Mouse (Mus musculus): ENCODE measurements at regions not wholly inside any gene's neighbourhood (a gene's known extent, or its start where the extent isn't known, plus 50 kb on each side); places are given as distances from the start of the nearest gene placed in this dataset.

DNA sequence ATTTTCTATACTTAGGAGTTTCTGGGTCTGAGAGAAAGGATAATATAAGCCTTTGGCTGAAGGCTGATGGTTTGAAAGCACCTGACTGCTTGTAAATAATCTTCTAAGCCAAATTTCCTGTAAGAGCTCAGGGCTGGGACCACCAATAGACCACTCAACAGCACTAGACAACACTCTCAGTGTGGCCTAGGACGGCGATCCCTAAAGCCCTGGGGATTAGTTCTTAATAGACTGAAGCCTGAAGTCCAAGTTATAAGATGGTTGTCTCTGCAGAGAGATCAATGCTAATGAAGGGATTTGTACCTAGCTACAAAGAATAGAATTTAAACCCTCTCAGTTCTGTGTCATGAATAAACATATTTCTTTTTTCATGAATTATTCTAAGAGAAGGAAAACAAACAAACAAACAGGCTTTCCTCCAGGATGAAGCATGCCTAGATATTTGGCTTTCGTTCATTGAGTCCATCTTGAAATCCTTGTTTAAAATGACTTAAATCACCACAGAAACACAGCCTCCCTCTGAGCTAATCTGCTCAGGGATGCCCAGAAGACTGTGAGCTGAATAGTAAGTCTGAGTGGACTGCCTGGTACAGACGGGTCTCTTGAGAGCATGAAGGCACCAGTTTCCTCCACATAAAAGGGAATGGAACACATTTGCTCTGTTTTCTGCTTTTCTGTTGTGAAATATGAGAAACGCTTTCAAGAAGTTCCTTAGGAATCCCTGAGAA, 892.3 kb downstream of the Gsdmc2 start:
- no peak for ATAC-seq (ENCODE audit: low read depth)
- Histone ChIP-seq H3K36me3 (ENCODE audit: control insufficient read depth, insufficient read depth, low read length) (no peaks in the 10 kb centered on the region), H3K4me1 (ENCODE audit: control insufficient read depth, insufficient read depth, low read length) (peaks cover 24% of the 10 kb centered on the region), H3K27me3 (replicated peaks; ENCODE audit: control insufficient read depth, insufficient read depth, low read length) (no peaks in the 10 kb centered on the region), H3K9me3 (ENCODE audit: control insufficient read depth, low read length) (no peaks in the 10 kb centered on the region), H3K9ac (ENCODE audit: low read depth, low read length) (no peak overlapping the region), H3K4me2 (ENCODE audit: low read depth, low read length) (no peak overlapping the region), H3K4me3 (ENCODE audit: low read depth, low read length) (no peak overlapping the region), H3K27ac (replicated peaks; ENCODE audit: low read depth, low read length) (peak overlapping the region; percentile 76)
- 35% methylated on average over 5 of the region's 5 CpGs for WGBS
- DNase-seq (ENCODE audit: low spot score), result no peak

DNA sequence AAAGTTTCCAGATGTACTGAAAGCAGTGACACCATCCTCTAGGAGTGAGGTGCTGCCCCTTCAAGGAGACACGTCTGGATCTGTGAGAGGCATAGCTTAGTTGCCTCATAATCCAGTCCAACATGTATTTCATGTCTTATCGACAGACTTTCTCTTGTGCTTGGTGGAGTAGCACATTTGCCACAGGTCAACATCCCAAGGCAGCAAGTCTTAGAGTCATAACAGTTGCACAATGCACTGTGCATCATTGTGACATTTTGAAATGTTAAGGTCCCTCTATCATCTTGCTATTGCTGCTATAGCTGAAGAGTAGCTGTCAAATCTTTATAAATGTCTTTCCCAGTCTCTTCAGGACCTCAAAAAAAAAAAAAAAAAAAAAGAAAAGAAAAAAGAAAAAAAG, 905.6 kb downstream of the Gsdmc2 start:
- H3K27ac ChIP-seq (replicated peaks; ENCODE audit: low read depth, low read length), result no peak overlapping the region
- H3K4me3 ChIP-seq (ENCODE audit: low read depth, low read length), result no peak overlapping the region
- no peaks in the 10 kb centered on the region for H3K9me3 ChIP-seq (ENCODE audit: control insufficient read depth, low read length)
- DNase-seq (ENCODE audit: low spot score) (no peak), ATAC-seq (ENCODE audit: low read depth) (no peak)
- peaks cover 12% of the 10 kb centered on the region; the same call in 1 of the 2 replicates for H3K4me1 ChIP-seq (ENCODE audit: control insufficient read depth, insufficient read depth, low read length)
- H3K36me3 ChIP-seq (ENCODE audit: control insufficient read depth, insufficient read depth, low read length), result no peaks in the 10 kb centered on the region
- H3K9ac ChIP-seq (ENCODE audit: low read depth, low read length), result no peak overlapping the region
- H3K27me3 ChIP-seq (replicated peaks; ENCODE audit: control insufficient read depth, insufficient read depth, low read length), result no peaks in the 10 kb centered on the region
- H3K4me2 ChIP-seq (ENCODE audit: low read depth, low read length), result no peak overlapping the region
- WGBS, result 61% methylated on average over 2 of the region's 2 CpGs

DNA sequence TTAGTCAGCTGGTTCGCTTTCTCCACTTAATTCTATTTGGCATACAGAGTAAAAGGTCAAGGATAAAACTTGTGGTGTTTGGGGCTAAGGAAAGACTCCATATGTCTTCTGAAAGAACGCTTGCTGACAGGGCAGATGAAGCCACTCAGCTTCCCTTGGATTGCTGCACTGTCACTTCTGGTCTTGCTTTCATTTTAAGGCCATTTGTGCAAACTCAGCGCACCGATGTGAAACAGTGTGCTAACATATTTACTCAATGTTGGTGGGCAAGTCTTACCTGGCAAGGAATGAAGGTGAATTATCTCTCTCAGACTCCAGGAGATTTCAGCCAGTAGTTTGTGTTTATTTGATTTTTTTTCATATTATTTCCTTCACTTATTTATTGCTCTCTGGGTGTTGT, 907.2 kb downstream of the Gsdmc2 start:
- Histone ChIP-seq H3K36me3 (ENCODE audit: control insufficient read depth, insufficient read depth, low read length) (no peaks in the 10 kb centered on the region), H3K9ac (ENCODE audit: low read depth, low read length) (no peak overlapping the region), H3K4me3 (ENCODE audit: low read depth, low read length) (no peak overlapping the region), H3K4me2 (ENCODE audit: low read depth, low read length) (no peak overlapping the region), H3K27ac (replicated peaks; ENCODE audit: low read depth, low read length) (no peak overlapping the region), H3K27me3 (replicated peaks; ENCODE audit: control insufficient read depth, insufficient read depth, low read length) (no peaks in the 10 kb centered on the region), H3K4me1 (ENCODE audit: control insufficient read depth, insufficient read depth, low read length) (peaks cover 15% of the 10 kb centered on the region; the same call in 1 of the 2 replicates), H3K9me3 (ENCODE audit: control insufficient read depth, low read length) (no peaks in the 10 kb centered on the region)
- DNase-seq (ENCODE audit: low spot score), result no peak
- 88% methylated on average over 4 of the region's 4 CpGs for WGBS
- no peak for ATAC-seq (ENCODE audit: low read depth)

DNA sequence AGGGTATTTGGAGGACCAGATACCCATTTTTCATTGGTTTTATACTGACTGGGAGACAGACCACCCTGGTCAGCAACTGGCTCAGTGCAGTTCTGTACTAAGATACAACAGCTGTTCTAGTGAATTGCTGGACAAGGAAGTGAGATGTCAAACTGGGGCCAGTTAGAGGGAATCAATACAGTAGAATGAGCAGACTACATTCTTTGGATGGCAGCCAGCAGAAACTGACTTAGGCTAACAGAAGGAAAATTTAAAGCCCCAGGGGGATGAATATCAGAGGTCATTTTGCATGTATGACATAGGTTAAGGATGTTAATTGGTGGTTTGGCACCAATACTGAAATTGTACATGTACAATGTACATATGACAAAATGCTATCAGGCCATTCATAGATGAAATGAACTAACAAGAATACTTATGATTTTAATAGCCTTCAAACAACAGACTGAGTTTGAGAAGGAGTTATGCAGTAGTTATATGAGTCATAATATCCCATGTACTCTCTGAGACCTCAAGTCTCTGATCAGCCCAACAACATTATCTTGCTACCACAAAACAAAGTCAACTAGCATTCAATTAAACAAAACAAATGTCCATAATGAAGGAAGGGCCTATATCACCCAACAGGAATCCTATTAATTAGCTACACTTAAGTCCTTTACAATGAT, 910.3 kb downstream of the Gsdmc2 start:
- no peak overlapping the region for H3K9ac ChIP-seq (ENCODE audit: low read depth, low read length)
- ATAC-seq (ENCODE audit: low read depth) (peak; percentile 60; the same call in 1 of the 2 replicates), DNase-seq (ENCODE audit: low spot score) (peak; percentile 91)
- H3K27me3 ChIP-seq (replicated peaks; ENCODE audit: control insufficient read depth, insufficient read depth, low read length), result no peaks in the 10 kb centered on the region
- no peaks in the 10 kb centered on the region for H3K36me3 ChIP-seq (ENCODE audit: control insufficient read depth, insufficient read depth, low read length)
- H3K4me3 ChIP-seq (ENCODE audit: low read depth, low read length), result no peak overlapping the region
- peaks cover 15% of the 10 kb centered on the region; the same call in 1 of the 2 replicates for H3K4me1 ChIP-seq (ENCODE audit: control insufficient read depth, insufficient read depth, low read length)
- H3K27ac ChIP-seq (replicated peaks; ENCODE audit: low read depth, low read length), result 0 out of 2 replicates have a peak overlapping the region, but pooled peaks have one; percentile 28
- H3K9me3 ChIP-seq (ENCODE audit: control insufficient read depth, low read length), result no peaks in the 10 kb centered on the region
- H3K4me2 ChIP-seq (ENCODE audit: low read depth, low read length), result no peak overlapping the region

DNA sequence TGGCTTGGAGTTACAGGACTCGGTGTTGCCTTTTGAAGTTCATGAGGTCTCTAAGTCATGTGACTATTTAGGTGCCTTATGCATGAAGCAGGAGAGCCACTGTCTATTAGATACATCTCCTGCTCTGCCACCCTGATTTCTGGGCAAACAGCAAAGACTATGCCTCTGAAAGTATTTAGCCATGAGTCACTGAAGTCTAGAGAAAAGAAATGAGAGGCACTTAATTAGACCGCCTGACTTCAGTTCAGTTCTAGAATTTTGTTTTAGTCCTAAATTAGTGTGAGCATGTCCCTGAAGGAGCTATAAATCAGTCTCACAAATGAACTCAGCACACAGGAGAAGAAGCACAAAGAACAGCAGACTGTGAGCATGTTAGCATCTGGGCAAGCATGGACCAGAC, 924.5 kb downstream of the Gsdmc2 start:
- no peak for ATAC-seq (ENCODE audit: low read depth)
- no peak for DNase-seq (ENCODE audit: low spot score)
- no peaks in the 10 kb centered on the region for H3K27me3 ChIP-seq (replicated peaks; ENCODE audit: control insufficient read depth, insufficient read depth, low read length)
- no peak overlapping the region for H3K27ac ChIP-seq (replicated peaks; ENCODE audit: low read depth, low read length)
- no peak overlapping the region for H3K4me2 ChIP-seq (ENCODE audit: low read depth, low read length)
- no peak overlapping the region for H3K9ac ChIP-seq (ENCODE audit: low read depth, low read length)
- H3K4me1 ChIP-seq (ENCODE audit: control insufficient read depth, insufficient read depth, low read length), result no peaks in the 10 kb centered on the region
- no peaks in the 10 kb centered on the region for H3K36me3 ChIP-seq (ENCODE audit: control insufficient read depth, insufficient read depth, low read length)
- no peaks in the 10 kb centered on the region for H3K9me3 ChIP-seq (ENCODE audit: control insufficient read depth, low read length)
- 82% methylated on average over 2 of the region's 2 CpGs for WGBS
- H3K4me3 ChIP-seq (ENCODE audit: low read depth, low read length), result no peak overlapping the region

DNA sequence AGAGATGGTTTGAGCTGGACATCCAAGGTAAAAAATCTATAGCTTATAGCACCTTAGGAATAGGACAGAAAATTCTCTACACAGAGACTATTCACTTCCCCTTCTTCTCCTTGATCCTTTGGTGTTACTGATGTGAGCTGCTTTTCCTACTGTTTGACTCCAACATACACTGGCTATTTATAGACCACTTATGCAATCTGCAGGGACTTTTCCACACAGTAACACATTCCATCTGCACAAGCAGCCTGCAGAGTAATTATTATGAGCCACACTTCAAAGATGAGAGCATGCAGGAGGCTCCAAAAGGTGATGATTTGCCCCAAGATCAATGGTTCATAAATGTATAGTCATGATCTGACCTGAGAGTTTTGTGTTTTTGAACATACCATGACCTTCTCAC, 925.7 kb downstream of the Gsdmc2 start:
- Histone ChIP-seq H3K9ac (ENCODE audit: low read depth, low read length) (no peak overlapping the region), H3K4me3 (ENCODE audit: low read depth, low read length) (no peak overlapping the region), H3K4me2 (ENCODE audit: low read depth, low read length) (no peak overlapping the region), H3K4me1 (ENCODE audit: control insufficient read depth, insufficient read depth, low read length) (no peaks in the 10 kb centered on the region), H3K27me3 (replicated peaks; ENCODE audit: control insufficient read depth, insufficient read depth, low read length) (no peaks in the 10 kb centered on the region), H3K9me3 (ENCODE audit: control insufficient read depth, low read length) (no peaks in the 10 kb centered on the region), H3K36me3 (ENCODE audit: control insufficient read depth, insufficient read depth, low read length) (no peaks in the 10 kb centered on the region), H3K27ac (replicated peaks; ENCODE audit: low read depth, low read length) (no peak overlapping the region)
- no peak for DNase-seq (ENCODE audit: low spot score)
- no peak for ATAC-seq (ENCODE audit: low read depth)

DNA sequence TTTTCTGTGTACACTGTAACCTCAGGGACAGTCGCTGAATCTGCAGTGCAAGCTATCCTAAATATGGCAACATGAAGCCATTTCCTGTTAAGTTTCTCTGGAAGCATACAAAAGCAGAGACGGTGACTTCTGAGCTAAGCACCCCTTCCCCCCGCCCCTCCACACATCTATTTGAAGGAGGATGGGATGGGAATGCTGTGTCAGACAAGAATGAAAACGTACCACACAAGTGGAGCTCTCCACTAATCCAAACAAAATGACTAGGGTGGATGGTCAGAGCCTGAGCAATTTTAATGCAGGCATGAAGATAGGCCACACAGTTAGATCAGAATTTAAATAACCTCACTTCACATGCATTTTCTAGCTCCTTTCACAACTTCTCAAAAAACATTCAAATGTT, 936.6 kb downstream of the Gsdmc2 start:
- H3K4me1 ChIP-seq (ENCODE audit: control insufficient read depth, insufficient read depth, low read length), result no peaks in the 10 kb centered on the region
- H3K4me3 ChIP-seq (ENCODE audit: low read depth, low read length), result no peak overlapping the region
- H3K4me2 ChIP-seq (ENCODE audit: low read depth, low read length), result no peak overlapping the region
- DNase-seq (ENCODE audit: low spot score) (peak; percentile 69), ATAC-seq (ENCODE audit: low read depth) (no peak)
- H3K27me3 ChIP-seq (replicated peaks; ENCODE audit: control insufficient read depth, insufficient read depth, low read length), result no peaks in the 10 kb centered on the region
- H3K9ac ChIP-seq (ENCODE audit: low read depth, low read length), result no peak overlapping the region
- H3K27ac ChIP-seq (replicated peaks; ENCODE audit: low read depth, low read length), result no peak overlapping the region
- WGBS, result 19% methylated on average over 4 of the region's 4 CpGs
- H3K9me3 ChIP-seq (ENCODE audit: control insufficient read depth, low read length), result no peaks in the 10 kb centered on the region
- H3K36me3 ChIP-seq (ENCODE audit: control insufficient read depth, insufficient read depth, low read length), result no peaks in the 10 kb centered on the region

DNA sequence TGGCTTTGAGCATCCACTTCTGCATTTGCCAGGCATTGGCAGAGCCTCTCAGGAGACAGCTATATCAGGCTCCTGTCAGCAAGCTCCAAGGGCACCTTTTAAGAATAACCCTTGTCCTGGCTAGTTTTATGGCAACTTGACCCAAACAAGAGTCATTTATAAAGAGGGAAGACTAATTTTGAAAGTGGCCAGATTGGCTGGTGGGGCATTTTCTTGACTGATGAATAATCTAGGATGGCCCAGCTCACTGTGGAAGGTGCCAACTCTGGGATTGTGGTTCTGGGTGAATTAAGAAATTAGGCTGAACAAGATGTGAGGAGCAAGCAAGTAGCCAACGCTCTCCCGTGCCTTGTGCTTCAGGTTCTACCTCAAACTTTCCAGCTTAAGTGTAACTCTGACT, 937.8 kb downstream of the Gsdmc2 start:
- Histone ChIP-seq H3K36me3 (ENCODE audit: control insufficient read depth, insufficient read depth, low read length) (no peaks in the 10 kb centered on the region), H3K9ac (ENCODE audit: low read depth, low read length) (no peak overlapping the region), H3K4me1 (ENCODE audit: control insufficient read depth, insufficient read depth, low read length) (peaks cover 11% of the 10 kb centered on the region), H3K4me2 (ENCODE audit: low read depth, low read length) (no peak overlapping the region), H3K27ac (replicated peaks; ENCODE audit: low read depth, low read length) (no peak overlapping the region), H3K27me3 (replicated peaks; ENCODE audit: control insufficient read depth, insufficient read depth, low read length) (no peaks in the 10 kb centered on the region), H3K9me3 (ENCODE audit: control insufficient read depth, low read length) (no peaks in the 10 kb centered on the region), H3K4me3 (ENCODE audit: low read depth, low read length) (no peak overlapping the region)
- DNase-seq (ENCODE audit: low spot score), result no peak
- 100% methylated on average over 2 of the region's 2 CpGs for WGBS
- ATAC-seq (ENCODE audit: low read depth), result no peak
